ENCODE assay signal across 8 mouse cellular contexts in genomic region chr1:157518111-157518523, GRCm38 (mm10). TPM values are rescaled to one million over a fixed set of nuclear protein-coding genes. Genes with fewer than 3 reads are reported as not detected.
DNase-seq lines count a peak whose midpoint lies in the region; ATAC-seq lines count a peak whose summit lies in the region.

No protein-coding gene starts in this region.

- H3K36me3 ChIP-seq in neural tube, embryonic 14.5 days (ENCODE audit: control insufficient read depth, insufficient read depth, low read length), result no peaks in the 10 kb centered on the region

- H3K4me2 ChIP-seq in neural tube, embryonic 14.5 days (ENCODE audit: low read depth, low read length), result no peak overlapping the region

- no peak overlapping the region for H3K9ac ChIP-seq in neural tube, embryonic 14.5 days (replicated peaks; ENCODE audit: low read depth, low read length)

- H3K4me3 ChIP-seq in neural tube, embryonic 14.5 days (ENCODE audit: low read depth, low read length), result no peak overlapping the region

- DNase-seq in urinary bladder, postnatal 14 days (ENCODE audit: low spot score), result peak; percentile 27
- no peak for DNase-seq in urinary bladder, adult 2 months (ENCODE audit: low spot score)
- DNase-seq in cerebellum, postnatal 4 days (ENCODE audit: low spot score in 2 of 2), result peak; percentile 36 to 80
- peak; percentile 11 to 18 for DNase-seq in heart, postnatal 36 days
- peak; percentile 68 to 69 for DNase-seq in layer of hippocampus, postnatal 36 days
- no peak for DNase-seq in gastrocnemius, postnatal 14 days
- no peak for DNase-seq in thymus, adult 18-20 months

- H3K27me3 ChIP-seq in neural tube, embryonic 14.5 days (ENCODE audit: control insufficient read depth, insufficient read depth, low read length), result no peaks in the 10 kb centered on the region

- 0 out of 2 replicates have a peak, but pooled peaks cover 3% of the 10 kb centered on the region for H3K4me1 ChIP-seq in neural tube, embryonic 14.5 days (ENCODE audit: control insufficient read depth, insufficient read depth, low read length)

- intact Hi-C loops in heart, postnatal 36 days (cut with DNase I), result no loop called here
- intact Hi-C loops in gastrocnemius, postnatal 14 days (cut with DNase I; ENCODE audit: low total_unique reads), result no loop called here

- H3K27ac ChIP-seq in neural tube, embryonic 14.5 days (ENCODE audit: low read depth, low read length), result no peak overlapping the region

- no peaks in the 10 kb centered on the region for H3K9me3 ChIP-seq in neural tube, embryonic 14.5 days (ENCODE audit: control insufficient read depth, low read length)

- peak; percentile 74 for ATAC-seq in neural tube, embryonic 14.5 days (ENCODE audit: low read depth)

- WGBS in neural tube, embryonic 14.5 days, result 39% methylated on average over 4 of the region's 4 CpGs

RNA-seq across cellular contexts. Expression of gene Sec16b, which starts 11.6 kb away (rescaled TPM):
- 7.1 and 9.2 TPM in 2 replicates for polyA plus RNA-seq in urinary bladder, adult 2 months (2012; rRNA removed)
- under 1 TPM; 0.73 to 0.89 TPM for total RNA-seq in heart, postnatal 36 days (2021)
- under 1 TPM; 0.15 to 0.27 TPM for total RNA-seq in layer of hippocampus, postnatal 36 days (2021)
- 0.23 and 0.36 TPM in 2 replicates for polyA plus RNA-seq in neural tube, embryonic 14.5 days (2014; fragmentation: Nextera tagmentation; extraction: Ambion mirVana)
- total RNA-seq in gastrocnemius, postnatal 14 days (2021), result 1 to 10 TPM; 2.3 to 2.4 TPM

RNA-seq across cellular contexts. Expression of gene Cryzl2, which starts 59.7 kb away (rescaled TPM):
- polyA plus RNA-seq in urinary bladder, adult 2 months (2012; rRNA removed), result 27.7 and 29.0 TPM in 2 replicates
- total RNA-seq in heart, postnatal 36 days (2021), result 1 to 10 TPM; 7.3 to 8.4 TPM
- 1 to 10 TPM; 3.8 to 4.1 TPM for total RNA-seq in layer of hippocampus, postnatal 36 days (2021)
- polyA plus RNA-seq in neural tube, embryonic 14.5 days (2014; fragmentation: Nextera tagmentation; extraction: Ambion mirVana), result 6.2 and 8.2 TPM in 2 replicates
- total RNA-seq in gastrocnemius, postnatal 14 days (2021), result 1 to 10 TPM; 2.7 to 3.1 TPM

Comparison
In these comparisons a context has a peak if more than half of its experiments do, and no peak if none do; other contexts are left out.
1. DNase-seq: peak in urinary bladder, postnatal 14 days (single experiment), cerebellum, postnatal 4 days (2 of 2), heart, postnatal 36 days (2 of 2) and layer of hippocampus, postnatal 36 days (2 of 2); none in urinary bladder, adult 2 months (single experiment), gastrocnemius, postnatal 14 days (single experiment) and thymus, adult 18-20 months (0 of 2).